Mouse (Mus musculus) liver, embryonic 13.5 days (tissue): ENCODE measurements around the gene Olfr267. TPM values are rescaled to one million over a fixed set of nuclear protein-coding genes. Genes with fewer than 3 reads are reported as not detected.

Experiments used
- ATAC-seq: fragments of 200-750 bp; cut with Nextera tagmentation; 2 replicates; pipeline ENCODE4 v1.8.0; 2017; ENCODE audit warnings: low read depth, mild to moderate bottlenecking, moderate number of reproducible peaks, moderate library complexity
- DNase-seq: peaks from one replicate; pipeline ENCODE4 v3.0.0; 2022
- H3K27ac ChIP-seq: fragments of 300-500 bp; sonication (generic); 2 replicates; pipeline ENCODE4 v1.5.1; 2015; ENCODE audit warnings: moderate library complexity, mild to moderate bottlenecking, inconsistent platforms
- H3K27me3 ChIP-seq: fragments of 300-500 bp; sonication (generic); 2 replicates; pipeline ENCODE4 v1.6.1; 2015; ENCODE audit warnings: mild to moderate bottlenecking, inconsistent platforms
- H3K36me3 ChIP-seq: fragments of 300-500 bp; sonication (generic); 2 replicates; pipeline ENCODE4 v1.6.1; 2015; ENCODE audit warnings: mild to moderate bottlenecking, inconsistent platforms
- H3K4me1 ChIP-seq: fragments of 300-500 bp; sonication (generic); replicated peaks from 2 replicates; pipeline ENCODE4 v1.6.1; 2015; ENCODE audit warnings: inconsistent platforms
- H3K4me2 ChIP-seq: fragments of 300-500 bp; sonication (generic); 2 replicates; pipeline ENCODE4 v1.6.1; 2015; ENCODE audit warnings: inconsistent platforms, mild to moderate bottlenecking, moderate library complexity
- H3K4me3 ChIP-seq: fragments of 300-500 bp; sonication (generic); replicated peaks from 2 replicates; pipeline ENCODE4 v1.5.1; 2015; ENCODE audit warnings: mild to moderate bottlenecking, inconsistent platforms
- H3K9ac ChIP-seq: fragments of 300-500 bp; sonication (generic); 2 replicates; pipeline ENCODE4 v1.6.1; 2015; ENCODE audit warnings: mild to moderate bottlenecking, inconsistent platforms
- H3K9me3 ChIP-seq: fragments of 300-500 bp; sonication (generic); replicated peaks from 2 replicates; pipeline ENCODE4 v1.6.1; 2016; ENCODE audit warnings: inconsistent platforms
- WGBS: fragments of 180-500 bp; shearing (Covaris S2); methylation state at CpG from one replicate; pipeline ENCODE4 v1.1.7; 2015; ENCODE audit not compliant: insufficient replicate concordance; 5-methylcytosine and 5-hydroxymethylcytosine counted together
- polyA plus RNA-seq: library from polyadenylated mRNA; unstranded; fragments of >200 nt; fragmentation: Nextera tagmentation; extraction: Ambion mirVana; gene quantifications from 2 replicates; pipeline ENCODE4 v1.2.1, GENCODE M21; 2015

Gene Olfr267
- not detected in 2 replicates for polyA plus RNA-seq

DNA sequence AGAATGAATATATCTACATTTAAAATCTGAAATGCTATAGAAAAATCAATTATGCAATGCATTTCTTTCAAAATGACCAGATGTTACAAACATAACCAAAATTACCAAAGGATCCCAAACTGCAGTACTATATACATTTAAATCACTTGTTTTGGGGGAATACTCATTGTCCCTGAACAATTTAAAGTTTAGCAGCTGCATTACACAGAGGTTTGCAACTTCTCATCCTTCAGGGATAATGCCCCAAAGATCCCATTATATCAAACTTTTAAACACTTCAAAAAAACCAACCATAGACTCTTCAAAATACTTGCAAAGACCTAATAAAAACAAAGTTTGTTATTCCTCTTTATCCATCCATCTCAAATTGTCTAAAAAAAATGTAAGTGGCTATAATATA lies at the start of gene Olfr267:
Gene Olfr267, minus strand, starts transcription at position 101 of the 400 bp plus-strand sequence.
- Histone ChIP-seq H3K27me3 (no peaks in the 10 kb centered on the region), H3K36me3 (no peaks in the 10 kb centered on the region), H3K9me3 (no peaks in the 10 kb centered on the region), H3K27ac (no peak within 1 kb of the TSS), H3K4me3 (no peak within 1 kb of the TSS), H3K4me1 (no peaks in the 10 kb centered on the region), H3K9ac (no peak within 1 kb of the TSS), H3K4me2 (no peak within 1 kb of the TSS)
- ATAC-seq: no peak
- no peak for DNase-seq

DNA sequence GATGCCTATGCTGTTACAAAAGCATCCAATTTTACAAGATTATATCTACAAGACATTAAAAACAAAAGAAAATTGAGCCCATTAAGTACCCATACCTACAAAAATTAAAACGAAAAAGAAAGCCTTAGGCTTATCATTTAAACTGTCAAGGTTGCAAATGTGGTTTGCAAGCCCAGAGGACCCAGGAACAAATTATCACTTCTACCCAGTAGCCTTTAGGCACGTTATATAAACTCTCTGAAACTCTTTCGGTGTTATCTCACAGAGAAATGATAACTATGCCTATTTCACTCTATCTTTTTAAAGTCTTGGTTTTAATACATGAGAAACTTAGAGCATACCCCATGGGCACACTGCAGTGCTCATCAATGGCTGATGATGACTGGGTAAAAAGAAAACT lies 45.4 kb upstream of the Olfr267 start:
- no peaks in the 10 kb centered on the region for H3K27me3 ChIP-seq
- 14% methylated on average over 3 of the region's 3 CpGs for WGBS
- ATAC-seq: 0 out of 2 replicates have a peak, but pooled peaks have one; percentile 61

DNA sequence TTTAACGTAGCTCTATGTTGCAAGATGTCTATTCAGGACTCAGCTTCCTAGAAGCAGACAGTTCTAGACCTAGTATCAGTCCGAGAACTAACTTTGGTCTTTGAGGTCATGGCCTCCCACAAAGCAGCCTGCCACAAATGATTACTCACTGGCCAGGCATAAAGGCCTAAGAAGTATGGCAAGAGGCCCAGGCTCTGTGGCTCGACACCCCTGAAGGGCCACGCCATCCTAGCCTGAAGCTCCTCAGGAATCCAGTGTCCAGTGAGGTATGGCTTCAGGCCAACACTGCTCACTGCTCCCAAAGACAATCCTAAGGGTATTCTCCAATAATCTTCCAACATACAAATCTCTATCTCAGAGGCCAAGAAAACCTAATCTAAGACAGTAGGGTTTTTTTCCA lies 38.4 kb upstream of the Olfr267 start:
- DNase-seq: no peak
- H3K36me3 ChIP-seq: peaks cover 57% of the 10 kb centered on the region

More for the DNA sequence above, 45.4 kb upstream of the Olfr267 start:
- H3K9me3 ChIP-seq: no peaks in the 10 kb centered on the region
- H3K27ac ChIP-seq: no peak overlapping the region
- H3K4me1 ChIP-seq: peaks cover 10% of the 10 kb centered on the region
- H3K4me3 ChIP-seq: no peak overlapping the region
- H3K9ac ChIP-seq: no peak overlapping the region
- DNase-seq: no peak
- peaks cover 41% of the 10 kb centered on the region for H3K36me3 ChIP-seq
- no peak overlapping the region for H3K4me2 ChIP-seq

DNA sequence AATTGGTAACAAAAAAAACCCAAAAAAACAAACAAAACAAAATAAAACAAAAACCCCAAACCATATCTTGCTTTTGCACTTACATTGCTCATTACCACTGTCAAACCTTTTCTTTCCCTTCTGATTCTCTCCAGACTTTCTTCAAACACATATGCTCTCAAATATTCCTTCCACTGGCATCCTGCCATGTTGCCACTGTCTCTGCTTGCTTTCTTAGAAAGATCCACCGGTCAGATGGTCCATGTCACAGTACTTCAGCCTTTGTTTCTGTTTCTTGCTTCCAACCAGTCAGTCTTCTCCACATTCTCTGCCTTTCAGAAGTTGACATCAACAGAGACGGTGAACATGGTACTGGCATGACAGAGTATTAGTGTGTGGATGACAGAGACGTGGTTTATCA lies 857 bp downstream of the Olfr267 start:
- H3K4me3 ChIP-seq: no peak overlapping the region
- no peaks in the 10 kb centered on the region for H3K27me3 ChIP-seq
- 56% methylated on average over 3 of the region's 3 CpGs for WGBS
- no peak for ATAC-seq
- no peaks in the 10 kb centered on the region for H3K36me3 ChIP-seq
- H3K27ac ChIP-seq: no peak overlapping the region
- no peaks in the 10 kb centered on the region for H3K4me1 ChIP-seq
- H3K4me2 ChIP-seq: no peak overlapping the region
- no peak overlapping the region for H3K9ac ChIP-seq
- no peak for DNase-seq
- H3K9me3 ChIP-seq: no peaks in the 10 kb centered on the region

More for the DNA sequence above, 38.4 kb upstream of the Olfr267 start:
- no peak for ATAC-seq
- H3K4me2 ChIP-seq: no peak overlapping the region
- H3K27me3 ChIP-seq: no peaks in the 10 kb centered on the region
- H3K9me3 ChIP-seq: no peaks in the 10 kb centered on the region
- H3K4me1 ChIP-seq: no peaks in the 10 kb centered on the region
- H3K9ac ChIP-seq: no peak overlapping the region
- no peak overlapping the region for H3K4me3 ChIP-seq
- H3K27ac ChIP-seq: no peak overlapping the region
- WGBS: 77% methylated on average over 4 of the region's 4 CpGs

- DNase-seq (no peak), ATAC-seq (no peak)
- 76% methylated on average over 3 of the region's 3 CpGs for WGBS
- Histone ChIP-seq H3K9me3 (no peaks in the 10 kb centered on the region), H3K27me3 (no peaks in the 10 kb centered on the region), H3K4me3 (no peak overlapping the region), H3K4me1 (no peaks in the 10 kb centered on the region), H3K27ac (no peak overlapping the region), H3K36me3 (no peaks in the 10 kb centered on the region), H3K4me2 (no peak overlapping the region), H3K9ac (no peak overlapping the region)
Measured at GRCm38 (mm10) chr4:58763417-58763816, 24.1 kb downstream of the Olfr267 start.

- H3K9ac ChIP-seq: no peak overlapping the region
- no peak for ATAC-seq
Measured at GRCm38 (mm10) chr4:58749510-58749909, 38.0 kb downstream of the Olfr267 start.

GRCm38 (mm10) chr4:58749101-58749500 lies 38.4 kb downstream of the Olfr267 start:
- DNase-seq: no peak
- ATAC-seq: no peak
- no peak overlapping the region for H3K27ac ChIP-seq

More at GRCm38 (mm10) chr4:58749510-58749909, 38.0 kb downstream of the Olfr267 start:
- Histone ChIP-seq H3K4me1 (no peaks in the 10 kb centered on the region), H3K9me3 (no peaks in the 10 kb centered on the region), H3K27ac (no peak overlapping the region), H3K4me3 (no peak overlapping the region), H3K36me3 (no peaks in the 10 kb centered on the region), H3K4me2 (no peak overlapping the region), H3K27me3 (no peaks in the 10 kb centered on the region)
- 40% methylated on average over 2 of the region's 2 CpGs for WGBS
- no peak for DNase-seq

DNA sequence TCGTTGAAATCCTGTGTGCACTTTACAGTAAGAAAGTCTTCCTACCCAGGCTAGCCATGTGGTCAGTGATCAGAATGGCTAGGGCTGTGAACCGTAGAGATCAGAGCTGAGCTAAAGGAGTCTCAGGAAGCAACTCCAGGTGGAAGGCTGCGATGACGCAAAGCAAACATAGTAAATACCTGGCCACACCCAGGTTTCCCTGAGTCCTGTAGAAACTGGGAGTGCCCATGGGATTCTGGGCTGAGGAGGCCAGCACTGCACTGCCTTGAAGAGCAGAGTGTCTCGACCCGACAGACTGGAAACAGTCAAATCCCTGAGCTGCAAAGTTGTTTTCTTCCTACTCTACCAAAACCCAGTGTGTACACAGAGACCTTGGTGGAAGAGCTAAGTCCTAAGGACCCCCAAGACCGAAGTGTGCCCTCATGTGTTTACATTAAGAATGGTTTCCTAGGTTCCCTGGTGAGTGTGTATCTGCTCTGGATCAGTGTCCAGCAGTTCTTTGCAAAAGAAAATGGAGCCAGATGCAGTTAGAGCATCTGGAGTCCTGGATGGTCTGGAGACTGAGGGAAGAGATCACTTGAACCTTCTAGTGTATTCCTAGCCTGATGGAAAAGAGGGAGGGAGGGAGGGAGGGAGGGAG lies 41.8 kb downstream of the Olfr267 start:
- H3K27me3 ChIP-seq: no peaks in the 10 kb centered on the region
- H3K4me1 ChIP-seq: no peaks in the 10 kb centered on the region
- 65% methylated on average over 7 of the region's 7 CpGs for WGBS
- no peak overlapping the region for H3K27ac ChIP-seq
- H3K4me2 ChIP-seq: no peak overlapping the region
- ATAC-seq (no peak), DNase-seq (no peak)
- no peaks in the 10 kb centered on the region for H3K9me3 ChIP-seq
- H3K4me3 ChIP-seq: no peak overlapping the region
- no peaks in the 10 kb centered on the region for H3K36me3 ChIP-seq
- no peak overlapping the region for H3K9ac ChIP-seq

More at GRCm38 (mm10) chr4:58749101-58749500, 38.4 kb downstream of the Olfr267 start:
- no peaks in the 10 kb centered on the region for H3K4me1 ChIP-seq
- H3K9ac ChIP-seq: no peak overlapping the region
- 59% methylated on average over 10 of the region's 10 CpGs for WGBS
- no peaks in the 10 kb centered on the region for H3K27me3 ChIP-seq
- no peak overlapping the region for H3K4me2 ChIP-seq
- H3K36me3 ChIP-seq: no peaks in the 10 kb centered on the region
- H3K4me3 ChIP-seq: no peak overlapping the region
- H3K9me3 ChIP-seq: no peaks in the 10 kb centered on the region

DNA sequence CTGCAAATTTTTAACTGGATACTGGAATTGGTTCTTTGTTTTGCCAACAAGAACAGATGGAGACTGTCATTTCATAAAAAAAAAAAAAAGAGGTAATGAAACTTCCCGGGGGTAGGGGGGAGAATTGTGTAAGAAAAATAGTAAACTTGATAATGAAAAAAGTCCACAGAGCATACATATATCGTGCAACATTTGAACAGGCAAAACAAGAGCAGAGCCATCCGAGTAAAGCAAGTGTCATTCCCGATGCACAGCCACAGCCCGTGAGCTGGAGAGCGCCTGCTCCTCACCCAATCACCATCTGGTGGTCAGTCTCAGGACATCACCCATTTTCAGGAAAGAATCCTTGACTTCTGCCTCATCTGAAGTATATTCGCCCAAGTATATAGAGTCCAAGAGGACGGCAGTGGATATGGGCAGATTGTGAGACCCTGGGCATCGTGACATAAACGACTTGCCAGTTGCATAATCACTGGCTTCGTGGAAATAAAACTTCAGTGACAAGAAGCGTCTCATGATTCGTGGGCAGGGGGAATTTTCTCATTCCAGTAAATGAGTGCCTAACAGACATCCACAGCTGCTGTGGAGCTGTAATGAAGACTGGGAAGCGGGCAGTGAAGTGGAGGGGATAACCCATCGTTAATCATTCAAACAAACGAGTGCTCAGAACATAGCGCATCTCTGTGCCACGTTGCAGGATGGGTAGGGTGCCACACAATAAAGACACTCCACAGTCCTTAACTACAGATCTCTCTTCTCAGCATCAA lies 50.5 kb downstream of the Olfr267 start:
- no peaks in the 10 kb centered on the region for H3K27me3 ChIP-seq
- no peaks in the 10 kb centered on the region for H3K4me1 ChIP-seq
- no peak overlapping the region for H3K4me2 ChIP-seq
- no peaks in the 10 kb centered on the region for H3K36me3 ChIP-seq
- H3K9me3 ChIP-seq: no peaks in the 10 kb centered on the region
- WGBS: 71% methylated on average over 18 of the region's 18 CpGs
- no peak for ATAC-seq
- H3K9ac ChIP-seq: no peak overlapping the region
- H3K27ac ChIP-seq: no peak overlapping the region
- H3K4me3 ChIP-seq: no peak overlapping the region
- no peak for DNase-seq

Other genes with a start within 250 kb of the Olfr267 start
- 4.5 TPM in 2 replicates for gene Lpar1, start 233.8 kb downstream of the Olfr267 start, polyA plus RNA-seq
- 14.9 and 18.8 TPM in 2 replicates for gene Ecpas, start 125.0 kb upstream of the Olfr267 start, polyA plus RNA-seq
- 0.03 and 0.06 TPM in 2 replicates for gene Zkscan16, start 155.9 kb upstream of the Olfr267 start, polyA plus RNA-seq
- 18.1 and 19.6 TPM in 2 replicates for gene Ptgr1, start 199.4 kb upstream of the Olfr267 start, polyA plus RNA-seq
- gene Dnajc25, start 207.3 kb upstream of the Olfr267 start, polyA plus RNA-seq: 7.7 and 8.0 TPM in 2 replicates
- gene Gm20503, start 215.5 kb upstream of the Olfr267 start, polyA plus RNA-seq: 8.0 and 9.3 TPM in 2 replicates
- gene Gng10, start 247.4 kb upstream of the Olfr267 start, polyA plus RNA-seq: 34.7 and 40.6 TPM in 2 replicates